Mouse (Mus musculus) left cerebral cortex, adult 2 months (tissue): Measurements from ENCODE around the gene Rtn3. TPM values are rescaled to one million over a fixed set of nuclear protein-coding genes. Genes with fewer than 3 reads are reported as not detected.

ENCODE experiments used
- DNase-seq, 2 experiments: peaks; one replicate each; pipeline ENCODE4 v3.0.0; 2021 to 2022; ENCODE audit warnings: low spot score in 2 of 2, mixed read lengths in 1 of 2; ENCODE audit errors: extremely low spot score in 1 of 2
- H3K27ac ChIP-seq: fragments of 200-600 bp; 2 replicates; pipeline ENCODE4 v1.8.1; 2022
- H3K4me3 ChIP-seq: fragments of 200-600 bp; 2 replicates; pipeline ENCODE4 v1.8.1; 2022
- CTCF ChIP-seq: fragments of 200-600 bp; IDR thresholded peaks from 2 replicates; pipeline ENCODE4 v1.8.1; 2022; ENCODE audit warnings: antibody characterized with exemption, mild to moderate bottlenecking, moderate library complexity
- intact Hi-C: fragments of 180-260 bp; cut with DNase I; formaldehyde crosslinking; loops from one replicate; pipeline ENCODE4 v1.15.1; 2025
- microRNA-seq, 2 experiments: library from miRNA; unstranded; fragments of <30 nt; microRNA quantifications; one replicate each; pipeline ENCODE4 v1.2.0; 2021
- total RNA-seq, 2 experiments: library from RNA; stranded (reverse); gene quantifications; 2 replicates each; pipeline ENCODE4 v1.2.3; 2021

Rtn3 gene
- total RNA-seq, 2 experiments from 2014 or later, result 792 to 823 TPM

- intact Hi-C loops, result no loop called here
- DNase-seq, result no peak
- Histone ChIP-seq H3K4me3 (no peak overlapping the region), H3K27ac (no peak overlapping the region)
- TF ChIP-seq CTCF, result no peak
These were observed 97.0 kb downstream of the Rtn3 start for GRCm38 (mm10) chr19:7386042-7386441.

- Histone ChIP-seq H3K27ac (peak within 1 kb of the TSS; percentile 92), H3K4me3 (peak within 1 kb of the TSS; percentile 92)
- TF ChIP-seq CTCF, result no peak
- DNase-seq, result peak; percentile 98 to 99
- intact Hi-C loops, result loop anchor here (2.0 kb wide), 1 partner anchor 34 kb away; the partner anchor contains the start of gene 2700081O15Rik
These were observed 99.9 kb downstream of the Rtn3 start, which contains the start of gene Spindoc for GRCm38 (mm10) chr19:7382903-7383865. Gene Spindoc, minus strand, starts transcription at chr19:7382994.

- TF ChIP-seq CTCF, result no peak
- Histone ChIP-seq H3K4me3 (peak overlapping the region; percentile 92), H3K27ac (peak overlapping the region; percentile 92)
- intact Hi-C loops, result loop anchor here (2.0 kb wide), 1 partner anchor 34 kb away; the partner anchor contains the start of gene 2700081O15Rik
- DNase-seq, result peak; percentile 42 to 57
These were observed 100.7 kb downstream of the Rtn3 start for GRCm38 (mm10) chr19:7382248-7382902.

- no peak for TF ChIP-seq CTCF
- intact Hi-C loops, result loop anchor here (2.0 kb wide), 1 partner anchor 35 kb away; the partner anchor contains the start of gene 2700081O15Rik
- peak overlapping the region; percentile 92 for H3K27ac ChIP-seq
- peak overlapping the region; percentile 92 for H3K4me3 ChIP-seq
- DNase-seq, result no peak
These were observed 101.2 kb downstream of the Rtn3 start for GRCm38 (mm10) chr19:7381906-7382247.

- Histone ChIP-seq H3K4me3 (no peak overlapping the region), H3K27ac (no peak overlapping the region)
- intact Hi-C loops, result no loop called here
- DNase-seq, result no peak
- no peak for TF ChIP-seq CTCF
These were observed 105.4 kb downstream of the Rtn3 start for GRCm38 (mm10) chr19:7377639-7378038.

Small RNA genes lying within 50 kb of the gene (microRNA-seq; reads per million reads assigned to microRNA genes)
- gene Mir6991, result 0.96 to 0.97 reads per million in 2 experiments

Other genes starting within 250 kb of the Rtn3 start
- gene Naa40, start 242.1 kb downstream of the Rtn3 start, total RNA-seq, result 10 to 100 TPM; 35.7 to 37.4 TPM
- 10 to 100 TPM; 14.3 to 14.7 TPM for gene Rcor2, start 216.0 kb downstream of the Rtn3 start, total RNA-seq
- gene Mark2, start 141.4 kb downstream of the Rtn3 start, total RNA-seq, result 100 to 1,000 TPM; 133 to 148 TPM
- 10 to 100 TPM; 27.9 to 28.0 TPM for gene Spindoc, start 100.3 kb downstream of the Rtn3 start, total RNA-seq
- gene 2700081O15Rik, start 65.7 kb downstream of the Rtn3 start, total RNA-seq, result 10 to 100 TPM; 32.1 to 34.1 TPM
- gene Atl3, start 10.8 kb upstream of the Rtn3 start, total RNA-seq, result 10 to 100 TPM; 21.8 to 23.6 TPM
- 10 to 100 TPM; 26.8 to 30.8 TPM for gene Pla2g16, start 74.2 kb upstream of the Rtn3 start, total RNA-seq
- gene Lgals12, start 123.9 kb upstream of the Rtn3 start, total RNA-seq, result under 1 TPM; 0.48 to 0.49 TPM
- not detected for gene Hrasls5, start 129.3 kb upstream of the Rtn3 start, total RNA-seq
- gene Slc22a19, start 228.0 kb upstream of the Rtn3 start, total RNA-seq, result not detected